Mouse (Mus musculus) heart, embryonic 14.5 days (tissue): ENCODE measurements at regions not wholly inside any gene's neighbourhood (a gene's known extent, or its start where the extent isn't known, plus 50 kb on each side); places are given as distances from the start of the nearest gene placed in this dataset.
"Not testable (repeated sequence)": the region's sequence is repeated elsewhere in the genome, so short reads cannot be mapped to it uniquely, and the experiment has no call there.

Experiments used
- ATAC-seq: fragments of 200-750 bp; cut with Nextera tagmentation; 2 replicates; pipeline ENCODE4 v1.8.0; 2017; ENCODE audit warnings: low read depth, moderate TSS enrichment; ENCODE audit not compliant: insufficient number of reproducible peaks, insufficient read depth, low FRiP score
- H3K27ac ChIP-seq, 2 experiments: fragments of 200-500 bp in 1 of 2; fragments of 300-500 bp in 1 of 2; sonication (generic) in 1 of 2; replicated peaks in 1 of 2; 2 replicates each; pipeline ENCODE4 v1.5.1; 2012 to 2014; ENCODE audit warnings: low read depth in 2 of 2, low read length in 2 of 2, control low read depth in 1 of 2, mild to moderate bottlenecking in 1 of 2, mixed read lengths in 1 of 2; ENCODE audit not compliant: control insufficient read depth in 1 of 2, insufficient read depth in 1 of 2
- H3K27me3 ChIP-seq: fragments of 300-500 bp; sonication (generic); 2 replicates; pipeline ENCODE4 v1.6.1; 2014; ENCODE audit warnings: mild to moderate bottlenecking, low read length, control low read depth; ENCODE audit not compliant: control insufficient read depth, insufficient read depth
- H3K36me3 ChIP-seq: fragments of 300-500 bp; sonication (generic); 2 replicates; pipeline ENCODE4 v1.6.1; 2014; ENCODE audit warnings: mild to moderate bottlenecking, control low read depth, low read length, mixed read lengths; ENCODE audit not compliant: control insufficient read depth, insufficient read depth
- H3K4me1 ChIP-seq, 2 experiments: fragments of 200-500 bp in 1 of 2; fragments of 300-500 bp in 1 of 2; sonication (generic) in 1 of 2; 2 replicates each; pipeline ENCODE4 v1.6.1; 2012 to 2014; ENCODE audit warnings: low read length in 2 of 2, control low read depth in 1 of 2, mixed read lengths in 1 of 2; ENCODE audit not compliant: control insufficient read depth in 2 of 2, insufficient read depth in 2 of 2
- H3K4me2 ChIP-seq: fragments of 300-500 bp; sonication (generic); 2 replicates; pipeline ENCODE4 v1.6.1; 2014; ENCODE audit warnings: mild to moderate bottlenecking, low read length
- H3K4me3 ChIP-seq, 2 experiments: fragments of 200-500 bp in 1 of 2; fragments of 300-500 bp in 1 of 2; sonication (generic) in 1 of 2; 2 replicates each; pipeline ENCODE4 v1.5.1; 2012 to 2014; ENCODE audit warnings: low read length in 2 of 2, mild to moderate bottlenecking in 2 of 2, control low read depth in 1 of 2, low read depth in 1 of 2, moderate library complexity in 1 of 2; ENCODE audit not compliant: control insufficient read depth in 1 of 2, insufficient read depth in 1 of 2
- H3K9ac ChIP-seq: fragments of 300-500 bp; sonication (generic); 2 replicates; pipeline ENCODE4 v1.6.1; 2014; ENCODE audit warnings: mild to moderate bottlenecking, low read length
- H3K9me3 ChIP-seq: fragments of 300-500 bp; sonication (generic); 2 replicates; pipeline ENCODE4 v1.6.1; 2016; ENCODE audit warnings: low read length, control low read depth; ENCODE audit not compliant: control insufficient read depth
- WGBS: fragments of 180-500 bp; shearing (Covaris S2); extraction: QIAGEN DNeasy Blood & Tissue Kit; methylation state at CpG from one replicate; pipeline ENCODE4 v1.1.7; 2014; 5-methylcytosine and 5-hydroxymethylcytosine counted together

DNA sequence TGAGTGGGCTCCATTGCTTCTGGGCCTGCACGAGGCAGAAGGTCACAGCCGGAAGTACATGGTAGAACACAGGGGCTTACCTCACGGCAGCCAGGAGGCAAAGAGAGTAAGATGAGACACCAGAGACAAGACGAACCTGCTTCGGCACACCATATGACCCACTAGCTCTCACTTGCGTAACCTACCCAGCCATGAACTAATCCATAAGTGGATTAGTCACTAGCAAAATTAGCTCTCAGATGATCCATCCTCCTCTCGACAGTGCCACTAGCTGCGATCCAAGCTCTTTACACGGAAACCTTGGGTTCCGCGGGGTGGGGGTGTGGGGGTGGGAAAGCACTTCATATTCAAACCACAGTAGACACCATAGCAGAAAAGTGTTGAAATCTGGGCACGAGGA is 79.0 kb downstream of the Cd2 start:
- ATAC-seq: no peak
- no peaks in the 10 kb centered on the region for H3K9me3 ChIP-seq
- no peaks in the 10 kb centered on the region for H3K27me3 ChIP-seq
- no peak overlapping the region for H3K9ac ChIP-seq
- no peak overlapping the region for H3K27ac ChIP-seq
- 88% methylated on average over 12 of the region's 12 CpGs for WGBS
- no peak overlapping the region for H3K4me2 ChIP-seq
- peaks cover 14 to 24% of the 10 kb centered on the region in 2 experiments for H3K4me1 ChIP-seq
- no peak overlapping the region for H3K4me3 ChIP-seq
- no peaks in the 10 kb centered on the region for H3K36me3 ChIP-seq

DNA sequence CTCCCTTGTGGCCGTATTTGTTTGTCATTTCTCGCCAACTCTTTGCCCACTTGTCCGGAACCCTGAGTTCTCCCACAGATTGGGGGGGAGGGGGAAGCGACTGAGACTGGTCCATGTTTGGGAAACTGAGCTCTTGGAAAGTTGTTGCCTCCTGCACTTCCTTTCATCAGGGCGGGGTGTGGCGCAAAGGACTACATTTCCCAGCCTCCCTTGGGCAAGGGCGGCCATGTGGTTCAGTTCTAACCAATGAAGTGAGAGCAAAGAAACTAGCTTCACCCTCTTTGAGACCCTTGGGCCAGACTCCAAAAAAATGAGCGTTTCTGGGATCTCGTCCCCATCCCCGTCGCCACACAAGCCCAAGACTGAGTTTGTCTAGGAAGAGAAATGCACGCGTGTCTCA is 81.6 kb downstream of the Cd2 start:
- not testable (repeated sequence) for H3K9ac ChIP-seq, H3K9me3 ChIP-seq, H3K36me3 ChIP-seq, H3K27me3 ChIP-seq, H3K4me1 ChIP-seq, ATAC-seq, H3K4me2 ChIP-seq, H3K4me3 ChIP-seq, H3K27ac ChIP-seq
- 93% methylated on average over 13 of the region's 13 CpGs for WGBS

DNA sequence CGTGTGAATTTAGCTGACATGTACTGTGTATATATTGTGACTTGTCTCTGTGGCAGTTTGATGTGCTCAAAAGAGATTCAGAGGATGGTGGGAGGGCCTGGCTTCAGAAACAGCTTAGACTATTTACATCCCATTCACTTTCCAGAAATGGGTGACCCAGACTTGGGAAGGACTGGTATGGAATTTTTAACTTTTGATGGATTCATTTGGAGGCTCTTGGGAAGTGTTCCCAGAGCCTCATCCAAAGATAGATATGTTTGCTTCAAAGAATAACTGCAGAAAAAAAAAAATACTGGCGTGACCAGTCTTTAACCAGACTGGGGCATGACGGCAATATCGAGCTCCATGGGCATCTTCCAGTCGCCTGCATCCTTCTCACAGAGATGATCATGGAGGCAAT is 84.6 kb upstream of the Ptgfrn start:
- H3K4me3 ChIP-seq: no peak overlapping the region
- no peak overlapping the region for H3K27ac ChIP-seq
- no peak overlapping the region for H3K9ac ChIP-seq
- H3K9me3 ChIP-seq: no peaks in the 10 kb centered on the region
- no peaks in the 10 kb centered on the region for H3K36me3 ChIP-seq
- ATAC-seq: no peak
- WGBS: 88% methylated on average over 5 of the region's 5 CpGs
- peaks cover 2 to 13% of the 10 kb centered on the region in 2 experiments; a peak in 3 of 4 replicates for H3K4me1 ChIP-seq
- H3K27me3 ChIP-seq: no peaks in the 10 kb centered on the region
- no peak overlapping the region for H3K4me2 ChIP-seq

DNA sequence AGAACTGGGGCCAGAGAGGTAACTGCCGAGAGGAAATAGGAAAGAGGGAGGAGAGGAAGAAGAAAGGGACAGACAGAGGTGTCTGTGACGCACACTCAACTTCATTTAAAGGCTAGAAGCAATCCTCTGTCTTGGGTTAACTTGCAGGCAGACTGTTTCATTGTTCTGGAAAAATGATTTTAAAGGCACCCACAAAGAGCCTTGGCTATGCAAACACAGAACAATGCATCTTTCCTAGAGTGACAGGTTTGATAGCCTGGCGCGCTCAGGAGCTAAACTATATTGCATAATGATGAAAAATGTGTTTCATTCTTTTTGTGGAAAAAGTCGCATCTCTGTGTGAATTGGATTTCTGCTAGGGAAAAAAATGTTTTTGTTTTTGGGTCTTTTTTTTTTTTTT is 84.2 kb upstream of the Ptgfrn start:
- no peak overlapping the region for H3K4me3 ChIP-seq
- H3K27ac ChIP-seq: no peak overlapping the region
- no peak for ATAC-seq
- no peak overlapping the region for H3K9ac ChIP-seq
- no peak overlapping the region for H3K4me2 ChIP-seq
- H3K27me3 ChIP-seq: no peaks in the 10 kb centered on the region
- 82% methylated on average over 5 of the region's 5 CpGs for WGBS
- H3K36me3 ChIP-seq: no peaks in the 10 kb centered on the region
- H3K4me1 ChIP-seq: peaks cover 2 to 13% of the 10 kb centered on the region in 2 experiments; a peak in 3 of 4 replicates
- H3K9me3 ChIP-seq: no peaks in the 10 kb centered on the region

DNA sequence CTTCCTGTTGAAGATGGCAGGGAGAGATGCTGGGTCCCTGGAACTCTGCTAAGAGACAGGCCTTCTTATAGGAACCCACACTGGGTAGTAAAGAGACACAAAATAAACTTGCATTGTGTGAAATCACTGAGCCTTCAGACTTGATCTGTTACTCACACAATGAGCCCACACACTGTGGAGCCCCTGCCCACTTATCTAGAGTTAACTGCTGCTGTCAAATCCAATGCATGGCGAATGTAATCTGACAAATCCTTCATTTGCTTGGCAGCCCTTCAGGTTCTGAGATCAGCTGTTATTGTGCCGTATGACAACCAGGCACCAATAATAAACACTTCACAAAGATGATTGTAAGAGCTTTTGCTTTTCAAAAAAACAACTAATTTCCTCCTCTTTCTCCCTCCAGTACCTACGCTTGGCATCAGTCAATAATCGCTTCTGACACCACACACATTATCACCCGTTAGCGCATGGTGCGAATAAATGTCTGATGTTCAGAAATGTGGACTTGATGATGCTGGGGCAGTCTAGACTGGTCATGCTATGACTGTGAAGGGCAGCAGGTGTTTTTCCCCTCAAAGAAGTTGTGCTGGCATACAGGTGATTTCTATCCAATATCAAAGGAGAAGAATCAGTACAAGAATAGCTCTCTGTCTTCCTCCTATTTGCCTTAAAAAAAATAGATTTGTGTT is 81.4 kb upstream of the Ptgfrn start:
- 0 out of 4 replicates have a peak overlapping the region, but pooled peaks of 1 of the 2 experiments have one; percentile 10 for H3K27ac ChIP-seq
- H3K9me3 ChIP-seq: 0 out of 2 replicates have a peak, but pooled peaks cover 2% of the 10 kb centered on the region
- no peak overlapping the region for H3K4me2 ChIP-seq
- H3K4me3 ChIP-seq: no peak overlapping the region
- WGBS: 60% methylated on average over 7 of the region's 7 CpGs
- H3K36me3 ChIP-seq: no peaks in the 10 kb centered on the region
- peaks cover 2 to 13% of the 10 kb centered on the region in 2 experiments; a peak in 3 of 4 replicates for H3K4me1 ChIP-seq
- H3K9ac ChIP-seq: no peak overlapping the region; the same call in 1 of the 2 replicates
- H3K27me3 ChIP-seq: no peaks in the 10 kb centered on the region
- ATAC-seq: no peak

DNA sequence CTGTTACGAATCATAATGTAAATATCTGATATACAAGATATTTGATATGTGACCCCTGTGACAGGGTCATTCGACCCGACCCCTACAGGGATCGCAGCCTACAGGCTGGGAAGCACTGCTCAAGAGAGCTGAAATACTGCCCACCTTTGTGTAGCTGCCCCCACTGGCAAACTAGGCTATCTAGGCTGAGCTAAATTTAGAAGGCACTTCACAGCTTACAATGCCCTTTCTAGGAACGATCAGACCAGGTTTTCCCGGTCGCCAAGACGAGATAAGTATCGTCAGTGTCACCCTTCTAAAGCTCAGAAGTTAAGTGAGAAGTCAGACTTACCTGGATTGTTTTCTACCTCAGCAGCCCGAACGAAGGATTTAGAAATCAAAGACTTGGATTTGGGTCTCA is 71.9 kb upstream of the Ptgfrn start:
- Histone ChIP-seq H3K4me1 (peaks cover 0 to 11% of the 10 kb centered on the region in 2 experiments; a peak in 3 of 4 replicates), H3K27me3 (no peaks in the 10 kb centered on the region), H3K9ac (no peak overlapping the region), H3K27ac (peak overlapping the region; percentile 59 to 64), H3K36me3 (no peaks in the 10 kb centered on the region), H3K4me2 (peak overlapping the region; percentile 48), H3K9me3 (peaks cover 14% of the 10 kb centered on the region), H3K4me3 (peak overlapping the region in 1 of 2 experiments; percentile 14; a peak in 1 of 4 replicates)
- 24% methylated on average over 11 of the region's 11 CpGs for WGBS
- ATAC-seq: no peak

DNA sequence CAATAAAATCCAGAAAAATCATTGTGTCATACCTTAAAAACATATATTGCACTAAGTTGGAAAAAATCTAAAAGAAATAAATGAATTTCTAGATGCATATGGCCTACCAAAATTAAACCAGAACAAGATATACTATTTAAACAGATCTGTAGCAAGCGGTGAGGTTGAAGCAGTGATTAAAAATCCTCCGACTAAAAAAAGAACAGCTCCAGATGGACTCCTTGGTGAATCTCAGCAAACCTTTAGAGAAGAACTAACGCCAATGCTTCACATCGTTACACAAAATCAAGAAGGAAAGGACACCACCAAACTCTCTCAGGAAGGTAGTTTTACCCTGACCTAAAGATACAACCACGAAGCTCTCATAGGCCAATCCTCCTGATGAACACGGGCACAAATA is 63.9 kb upstream of the Ptgfrn start:
- H3K36me3 ChIP-seq: no peaks in the 10 kb centered on the region
- no peak for ATAC-seq
- no peaks in the 10 kb centered on the region for H3K27me3 ChIP-seq
- H3K9ac ChIP-seq: no peak overlapping the region
- H3K4me1 ChIP-seq: peaks cover under 1 to 2% of the 10 kb centered on the region in 2 experiments
- 87% methylated on average over 6 of the region's 6 CpGs for WGBS
- H3K4me3 ChIP-seq: no peak overlapping the region
- H3K9me3 ChIP-seq: peaks cover 4% of the 10 kb centered on the region; the same call in 1 of the 2 replicates
- H3K4me2 ChIP-seq: no peak overlapping the region
- no peak overlapping the region for H3K27ac ChIP-seq
